Mouse (Mus musculus) liver, embryonic 13.5 days (tissue): ENCODE data around the gene Cryab. TPM values are rescaled to one million over a fixed set of nuclear protein-coding genes. Genes with fewer than 3 reads are reported as not detected.

Experiments
- ATAC-seq: fragments of 200-750 bp; cut with Nextera tagmentation; 2 replicates; pipeline ENCODE4 v1.8.0; 2017; ENCODE audit warnings: low read depth, mild to moderate bottlenecking, moderate number of reproducible peaks, moderate library complexity
- DNase-seq: peaks from one replicate; pipeline ENCODE4 v3.0.0; 2022
- H3K27ac ChIP-seq: fragments of 300-500 bp; sonication (generic); 2 replicates; pipeline ENCODE4 v1.5.1; 2015; ENCODE audit warnings: moderate library complexity, mild to moderate bottlenecking, inconsistent platforms
- H3K27me3 ChIP-seq: fragments of 300-500 bp; sonication (generic); 2 replicates; pipeline ENCODE4 v1.6.1; 2015; ENCODE audit warnings: mild to moderate bottlenecking, inconsistent platforms
- H3K36me3 ChIP-seq: fragments of 300-500 bp; sonication (generic); 2 replicates; pipeline ENCODE4 v1.6.1; 2015; ENCODE audit warnings: mild to moderate bottlenecking, inconsistent platforms
- H3K4me1 ChIP-seq: fragments of 300-500 bp; sonication (generic); replicated peaks from 2 replicates; pipeline ENCODE4 v1.6.1; 2015; ENCODE audit warnings: inconsistent platforms
- H3K4me2 ChIP-seq: fragments of 300-500 bp; sonication (generic); 2 replicates; pipeline ENCODE4 v1.6.1; 2015; ENCODE audit warnings: inconsistent platforms, mild to moderate bottlenecking, moderate library complexity
- H3K4me3 ChIP-seq: fragments of 300-500 bp; sonication (generic); replicated peaks from 2 replicates; pipeline ENCODE4 v1.5.1; 2015; ENCODE audit warnings: mild to moderate bottlenecking, inconsistent platforms
- H3K9ac ChIP-seq: fragments of 300-500 bp; sonication (generic); 2 replicates; pipeline ENCODE4 v1.6.1; 2015; ENCODE audit warnings: mild to moderate bottlenecking, inconsistent platforms
- H3K9me3 ChIP-seq: fragments of 300-500 bp; sonication (generic); replicated peaks from 2 replicates; pipeline ENCODE4 v1.6.1; 2016; ENCODE audit warnings: inconsistent platforms
- WGBS: fragments of 180-500 bp; shearing (Covaris S2); methylation state at CpG from one replicate; pipeline ENCODE4 v1.1.7; 2015; ENCODE audit not compliant: insufficient replicate concordance; 5-methylcytosine and 5-hydroxymethylcytosine counted together
- polyA plus RNA-seq: library from polyadenylated mRNA; unstranded; fragments of >200 nt; fragmentation: Nextera tagmentation; extraction: Ambion mirVana; gene quantifications from 2 replicates; pipeline ENCODE4 v1.2.1, GENCODE M21; 2015

Cryab gene
- polyA plus RNA-seq = 8.7 and 11.0 TPM in 2 replicates

- Histone ChIP-seq H3K27ac (no peak within 1 kb of the TSS), H3K27me3 (peaks cover 18% of the 10 kb centered on the region), H3K4me2 (no peak within 1 kb of the TSS), H3K36me3 (no peaks in the 10 kb centered on the region), H3K9ac (no peak within 1 kb of the TSS), H3K9me3 (no peaks in the 10 kb centered on the region), H3K4me3 (no peak within 1 kb of the TSS), H3K4me1 (no peaks in the 10 kb centered on the region; the same call in 1 of the 2 replicates)
- DNase-seq (no peak), ATAC-seq (no peak)
- WGBS = 53% methylated on average over 22 of the region's 22 CpGs
These were observed at the start of gene Cryab for GRCm38 (mm10) chr9:50751323-50751722. Cryab (plus strand) TSS chr9:50751325.

GRCm38 (mm10) chr9:50704907-50705306 is 46.2 kb upstream of the Cryab start:
- ATAC-seq (no peak), DNase-seq (no peak)
- H3K27me3 ChIP-seq = peaks cover 28% of the 10 kb centered on the region
- H3K4me2 ChIP-seq = no peak overlapping the region
- H3K9me3 ChIP-seq = no peaks in the 10 kb centered on the region
- H3K36me3 ChIP-seq = no peaks in the 10 kb centered on the region
- no peak overlapping the region for H3K27ac ChIP-seq
- WGBS = 45% methylated on average over 6 of the region's 6 CpGs
- no peak overlapping the region for H3K9ac ChIP-seq
- peaks cover 4% of the 10 kb centered on the region for H3K4me1 ChIP-seq
- H3K4me3 ChIP-seq = no peak overlapping the region

- DNase-seq = no peak
- no peaks in the 10 kb centered on the region for H3K27me3 ChIP-seq
- H3K36me3 ChIP-seq = no peaks in the 10 kb centered on the region
- no peaks in the 10 kb centered on the region for H3K4me1 ChIP-seq
- no peak overlapping the region for H3K9ac ChIP-seq
- 22% methylated on average over 2 of the region's 2 CpGs for WGBS
- H3K4me2 ChIP-seq = no peak overlapping the region
- no peaks in the 10 kb centered on the region for H3K9me3 ChIP-seq
- no peak for ATAC-seq
- H3K4me3 ChIP-seq = no peak overlapping the region
- no peak overlapping the region for H3K27ac ChIP-seq
These were observed 42.0 kb upstream of the Cryab start for GRCm38 (mm10) chr9:50709108-50709507.

GRCm38 (mm10) chr9:50711337-50711736 is 39.8 kb upstream of the Cryab start:
- DNase-seq = no peak
- Histone ChIP-seq H3K4me1 (no peaks in the 10 kb centered on the region), H3K9me3 (no peaks in the 10 kb centered on the region), H3K27ac (no peak overlapping the region), H3K4me2 (no peak overlapping the region), H3K36me3 (no peaks in the 10 kb centered on the region), H3K4me3 (no peak overlapping the region), H3K27me3 (peaks cover 2% of the 10 kb centered on the region; the same call in 1 of the 2 replicates), H3K9ac (no peak overlapping the region)
- no peak for ATAC-seq
- 49% methylated on average over 4 of the region's 4 CpGs for WGBS

GRCm38 (mm10) chr9:50714188-50714587 is 36.9 kb upstream of the Cryab start:
- no peak for ATAC-seq
- H3K4me1 ChIP-seq = no peaks in the 10 kb centered on the region
- H3K36me3 ChIP-seq = no peaks in the 10 kb centered on the region
- H3K27ac ChIP-seq = no peak overlapping the region
- DNase-seq = no peak
- no peak overlapping the region for H3K4me3 ChIP-seq
- H3K4me2 ChIP-seq = no peak overlapping the region
- H3K9ac ChIP-seq = no peak overlapping the region
- H3K27me3 ChIP-seq = peaks cover 3% of the 10 kb centered on the region; the same call in 1 of the 2 replicates
- no peaks in the 10 kb centered on the region for H3K9me3 ChIP-seq
- WGBS = 50% methylated on average over 4 of the region's 4 CpGs

- H3K4me2 ChIP-seq = no peak overlapping the region
- no peaks in the 10 kb centered on the region for H3K9me3 ChIP-seq
- 52% methylated on average over 4 of the region's 4 CpGs for WGBS
- DNase-seq = no peak
- no peak overlapping the region for H3K27ac ChIP-seq
- H3K9ac ChIP-seq = no peak overlapping the region
- H3K4me1 ChIP-seq = no peaks in the 10 kb centered on the region
- H3K4me3 ChIP-seq = no peak overlapping the region
- peaks cover 8% of the 10 kb centered on the region; the same call in 1 of the 2 replicates for H3K27me3 ChIP-seq
- no peak for ATAC-seq
- no peaks in the 10 kb centered on the region for H3K36me3 ChIP-seq
These were observed 32.2 kb upstream of the Cryab start for GRCm38 (mm10) chr9:50718878-50719277.

- no peaks in the 10 kb centered on the region for H3K4me1 ChIP-seq
- 40% methylated on average over 12 of the region's 12 CpGs for WGBS
- no peak overlapping the region for H3K4me3 ChIP-seq
- no peaks in the 10 kb centered on the region for H3K36me3 ChIP-seq
- no peak overlapping the region for H3K9ac ChIP-seq
- H3K27ac ChIP-seq = no peak overlapping the region
- ATAC-seq (no peak), DNase-seq (no peak)
- no peaks in the 10 kb centered on the region for H3K9me3 ChIP-seq
- no peak overlapping the region for H3K4me2 ChIP-seq
- H3K27me3 ChIP-seq = peaks cover 20% of the 10 kb centered on the region
These were observed 30.1 kb upstream of the Cryab start for GRCm38 (mm10) chr9:50721061-50721460.

- Histone ChIP-seq H3K9me3 (no peaks in the 10 kb centered on the region), H3K4me3 (no peak overlapping the region), H3K4me1 (0 out of 2 replicates have a peak, but pooled peaks cover under 1% of the 10 kb centered on the region), H3K27ac (no peak overlapping the region), H3K4me2 (no peak overlapping the region), H3K27me3 (peaks cover 31% of the 10 kb centered on the region), H3K9ac (no peak overlapping the region), H3K36me3 (no peaks in the 10 kb centered on the region)
- DNase-seq (no peak), ATAC-seq (no peak)
- WGBS = 40% methylated on average over 8 of the region's 8 CpGs
These were observed 28.6 kb upstream of the Cryab start for GRCm38 (mm10) chr9:50722451-50722911.

GRCm38 (mm10) chr9:50723406-50723805 is 27.7 kb upstream of the Cryab start:
- Histone ChIP-seq H3K9me3 (no peaks in the 10 kb centered on the region), H3K27ac (no peak overlapping the region), H3K4me1 (0 out of 2 replicates have a peak, but pooled peaks cover 2% of the 10 kb centered on the region), H3K36me3 (no peaks in the 10 kb centered on the region), H3K4me3 (no peak overlapping the region), H3K4me2 (no peak overlapping the region), H3K9ac (no peak overlapping the region), H3K27me3 (peaks cover 40% of the 10 kb centered on the region)
- DNase-seq = no peak
- 65% methylated on average over 7 of the region's 7 CpGs for WGBS
- ATAC-seq = no peak

- WGBS = 73% methylated on average over 2 of the region's 2 CpGs
- peaks cover 47% of the 10 kb centered on the region for H3K27me3 ChIP-seq
- no peaks in the 10 kb centered on the region for H3K9me3 ChIP-seq
- no peak for DNase-seq
- no peak overlapping the region for H3K4me3 ChIP-seq
- H3K36me3 ChIP-seq = no peaks in the 10 kb centered on the region
- ATAC-seq = no peak
- H3K27ac ChIP-seq = no peak overlapping the region
- H3K4me1 ChIP-seq = 0 out of 2 replicates have a peak, but pooled peaks cover 2% of the 10 kb centered on the region
- no peak overlapping the region for H3K4me2 ChIP-seq
- no peak overlapping the region for H3K9ac ChIP-seq
These were observed 27.0 kb upstream of the Cryab start for GRCm38 (mm10) chr9:50724147-50724546.

- H3K27me3 ChIP-seq = peaks cover 47% of the 10 kb centered on the region
- H3K27ac ChIP-seq = no peak overlapping the region
These were observed 26.3 kb upstream of the Cryab start for GRCm38 (mm10) chr9:50724661-50725330.

More at GRCm38 (mm10) chr9:50724661-50725330, 26.3 kb upstream of the Cryab start:
- no peak for ATAC-seq
- Histone ChIP-seq H3K36me3 (no peaks in the 10 kb centered on the region), H3K4me2 (no peak overlapping the region), H3K9me3 (no peaks in the 10 kb centered on the region), H3K4me3 (no peak overlapping the region), H3K4me1 (0 out of 2 replicates have a peak, but pooled peaks cover 2% of the 10 kb centered on the region), H3K9ac (no peak overlapping the region)
- no peak for DNase-seq
- 34% methylated on average over 3 of the region's 3 CpGs for WGBS
